9 mouse cellular contexts compared by ENCODE assay signal in the genomic region with DNA sequence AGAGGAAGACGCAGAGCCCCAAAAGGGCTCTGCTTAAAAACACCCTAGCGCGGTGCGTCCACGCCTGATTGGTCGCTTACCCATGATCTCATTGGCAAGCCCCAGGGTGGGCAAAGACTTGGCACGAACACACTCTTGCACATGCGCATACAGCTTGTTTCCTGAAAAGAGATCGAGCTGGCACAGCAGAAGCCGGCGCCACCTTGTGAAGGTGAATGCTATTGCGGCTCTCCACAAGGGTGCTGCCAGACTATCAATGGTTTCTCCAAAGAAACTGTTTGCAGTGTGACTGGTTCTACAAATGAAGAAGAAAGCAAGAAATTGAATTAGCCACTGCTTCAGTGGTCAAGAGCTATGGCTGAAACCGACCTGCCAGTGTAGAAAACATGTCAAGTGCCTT.
DNase-seq lines count a peak whose midpoint lies in the region; ATAC-seq and TF ChIP-seq lines count a peak whose summit lies in the region.
"Had no signal": no experiment of that assay in that cellular context is flagged by ENCODE, and none has a peak within 500 bp of the region (broad histone marks: within the 10 kb centered on the region; RNA-seq: fewer than 3 reads in every experiment).

No protein-coding gene starts in this region.

- no peaks in the 10 kb centered on the region for H3K79me2 ChIP-seq in CH12.LX (replicated peaks; ENCODE audit: control insufficient read depth, extremely low read depth, insufficient read depth, poor library complexity, severe bottlenecking)

- peak; percentile 16 for DNase-seq in forebrain, embryonic 10.5 days (ENCODE audit: extremely low spot score, low spot score)
- peak; percentile 2 to 6 for DNase-seq in left cerebral cortex, adult 18-20 months (ENCODE audit: low spot score in 2 of 2)
- DNase-seq in left cerebral cortex, adult 8-10 months (ENCODE audit: low spot score in 2 of 2) = no peak
- DNase-seq in CH12.LX (ENCODE audit: extremely low read depth) = no peak
- peak; percentile 15 for DNase-seq in embryo, embryonic 9.5 days (ENCODE audit: extremely low spot score)
- DNase-seq in gastrocnemius, postnatal 36 days = no peak

- no peaks in the 10 kb centered on the region for H3K4me1 ChIP-seq in forebrain, embryonic 10.5 days
- no peaks in the 10 kb centered on the region for H3K4me1 ChIP-seq in forebrain, embryonic 16.5 days (replicated peaks; ENCODE audit: control insufficient read depth, insufficient read depth, low read length)
- no peaks in the 10 kb centered on the region for H3K4me1 ChIP-seq in CH12.LX (ENCODE audit: control insufficient read depth in 1 of 2, insufficient read depth in 2 of 2)
- H3K4me1 ChIP-seq in intestine, embryonic 16.5 days (ENCODE audit: control insufficient read depth, insufficient read depth, low read length) = no peaks in the 10 kb centered on the region
- H3K4me1 ChIP-seq: limb, embryonic 12.5 days had no signal

- WGBS in forebrain, embryonic 10.5 days = 84% methylated on average over 13 of the region's 13 CpGs
- WGBS in forebrain, embryonic 16.5 days = 72% methylated on average over 13 of the region's 13 CpGs
- 78% methylated on average over 13 of the region's 13 CpGs for WGBS in intestine, embryonic 16.5 days

- no peak for TF ChIP-seq EP300 in CH12.LX (IDR thresholded peaks at IDR 0.05; ENCODE audit: low read length)

- no peaks in the 10 kb centered on the region for H3K9me3 ChIP-seq in forebrain, embryonic 10.5 days
- H3K9me3 ChIP-seq in forebrain, embryonic 16.5 days (ENCODE audit: control insufficient read depth, low read length) = no peaks in the 10 kb centered on the region
- H3K9me3 ChIP-seq in CH12.LX (replicated peaks; ENCODE audit: low read length) = peaks cover 41% of the 10 kb centered on the region
- no peaks in the 10 kb centered on the region for H3K9me3 ChIP-seq in intestine, embryonic 16.5 days (ENCODE audit: control insufficient read depth, low read length)
- H3K9me3 ChIP-seq: limb, embryonic 12.5 days had no signal

- no peak overlapping the region for H3K4me2 ChIP-seq in forebrain, embryonic 16.5 days (ENCODE audit: low read length)
- no peak overlapping the region for H3K4me2 ChIP-seq in CH12.LX (ENCODE audit: insufficient read depth, low read depth, poor library complexity, severe bottlenecking)
- H3K4me2 ChIP-seq in intestine, embryonic 16.5 days (ENCODE audit: low read depth, low read length) = no peak overlapping the region
- H3K4me2 ChIP-seq: limb, embryonic 12.5 days had no signal

- TF ChIP-seq RAD21 in CH12.LX (IDR thresholded peaks at IDR 0.05; ENCODE audit: low read depth, low read length) = peak; percentile 37

- dilution Hi-C loops in CH12.LX (cut with MboI; ENCODE audit: extremely low pct_ligation_motif_present, extremely low pct_unique_long_range_greater_than_20kb, low sequenced_read_pairs) = no loop called here

- intact Hi-C loops in gastrocnemius, postnatal 36 days (cut with DNase I) = no loop called here

- H3K4me3 ChIP-seq in forebrain, embryonic 10.5 days = no peak overlapping the region
- no peak overlapping the region for H3K4me3 ChIP-seq in forebrain, embryonic 16.5 days (replicated peaks; ENCODE audit: low read length)
- H3K4me3 ChIP-seq in CH12.LX (replicated peaks in 1 of 3; ENCODE audit: low read depth in 2 of 3, low read length in 2 of 3, poor library complexity in 1 of 3) = no peak overlapping the region
- H3K4me3 ChIP-seq in intestine, embryonic 16.5 days (ENCODE audit: low read length) = no peak overlapping the region
- H3K4me3 ChIP-seq: limb, embryonic 12.5 days had no signal

- H3K9ac ChIP-seq in forebrain, embryonic 16.5 days (replicated peaks; ENCODE audit: low read depth, low read length) = no peak overlapping the region
- no peak overlapping the region for H3K9ac ChIP-seq in CH12.LX (ENCODE audit: insufficient read depth, low read depth)
- no peak overlapping the region for H3K9ac ChIP-seq in intestine, embryonic 16.5 days (ENCODE audit: low read depth, low read length)
- H3K9ac ChIP-seq: limb, embryonic 12.5 days had no signal

- in situ Hi-C loops in CH12.LX (cut with MboI; ENCODE audit: low pct_ligation_motif_present, low pct_unique_long_range_greater_than_20kb, low sequenced_read_pairs) = loop anchor here (25.0 kb wide), 1 partner anchor 91 kb away; no protein-coding TSS in a partner anchor

- no peak overlapping the region for H3K27ac ChIP-seq in forebrain, embryonic 10.5 days
- no peak overlapping the region for H3K27ac ChIP-seq in forebrain, embryonic 16.5 days (ENCODE audit: low read length)
- H3K27ac ChIP-seq in CH12.LX (ENCODE audit: insufficient read depth, low read depth) = no peak overlapping the region
- no peak overlapping the region for H3K27ac ChIP-seq in intestine, embryonic 16.5 days (ENCODE audit: low read length)
- H3K27ac ChIP-seq: limb, embryonic 12.5 days had no signal

- no peak for TF ChIP-seq POLR2A in CH12.LX (IDR thresholded peaks at IDR 0.05; ENCODE audit: low read depth, low read length)

- no peaks in the 10 kb centered on the region for H3K27me3 ChIP-seq in forebrain, embryonic 10.5 days (ENCODE audit: poor library complexity, severe bottlenecking)
- no peaks in the 10 kb centered on the region for H3K27me3 ChIP-seq in forebrain, embryonic 16.5 days (replicated peaks; ENCODE audit: control insufficient read depth, insufficient read depth, low read length)
- no peaks in the 10 kb centered on the region for H3K27me3 ChIP-seq in CH12.LX (replicated peaks)
- no peaks in the 10 kb centered on the region for H3K27me3 ChIP-seq in intestine, embryonic 16.5 days (replicated peaks; ENCODE audit: control insufficient read depth, insufficient read depth, low read length)
- H3K27me3 ChIP-seq: limb, embryonic 12.5 days had no signal

- H3K36me3 ChIP-seq in forebrain, embryonic 10.5 days (replicated peaks) = no peaks in the 10 kb centered on the region
- no peaks in the 10 kb centered on the region for H3K36me3 ChIP-seq in forebrain, embryonic 16.5 days (ENCODE audit: control insufficient read depth, insufficient read depth)
- H3K36me3 ChIP-seq in CH12.LX (replicated peaks in 1 of 2; ENCODE audit: control insufficient read depth in 1 of 2, insufficient read depth in 1 of 2, low read length in 1 of 2) = no peaks in the 10 kb centered on the region
- H3K36me3 ChIP-seq in intestine, embryonic 16.5 days (ENCODE audit: control insufficient read depth, insufficient read depth, low read length) = no peaks in the 10 kb centered on the region
- H3K36me3 ChIP-seq: limb, embryonic 12.5 days had no signal

- no peak for ATAC-seq in forebrain, embryonic 16.5 days
- no peak for ATAC-seq in intestine, embryonic 16.5 days

- TF ChIP-seq CTCF in CH12.LX (conservative IDR thresholded peaks at IDR 0.05 in 1 of 2, IDR thresholded peaks at IDR 0.05 in 1 of 2; ENCODE audit: low read depth in 2 of 2, low read length in 2 of 2) = peak in 1 of 2 experiments; percentile 42; a peak in 2 of 4 replicates

TF ChIP-seq in CH12.LX, 34 proteins besides CTCF, POLR2A, EP300 and RAD21:
- TF ChIP-seq SMC3 (IDR thresholded peaks at IDR 0.05; ENCODE audit: low read depth, low read length) (peak; percentile 37), NRF1 (IDR thresholded peaks at IDR 0.05; ENCODE audit: low read depth, low read length) (peak; percentile 55), MAFK (IDR thresholded peaks at IDR 0.05; ENCODE audit: insufficient replicate concordance, low read length) (no peak)

Comparison
In these comparisons a context has a peak if more than half of its experiments do, and no peak if none do; other contexts are left out.
1. DNase-seq: peak in forebrain, embryonic 10.5 days (single experiment), left cerebral cortex, adult 18-20 months (2 of 2) and embryo, embryonic 9.5 days (single experiment); none in left cerebral cortex, adult 8-10 months (0 of 2), CH12.LX (single experiment) and gastrocnemius, postnatal 36 days (0 of 2).